Mouse (Mus musculus): Measurements from ENCODE around the gene Itprid2.
"Not testable (repeated sequence)": the region's sequence is repeated elsewhere in the genome, so short reads cannot be mapped to it uniquely, and the experiment has no call there.

Itprid2 gene

GRCm38 (mm10) chr2:79634528-79635400 lies at the start of gene Itprid2:
Itprid2 (plus strand) TSS chr2:79635352.
- DNase-seq (ENCODE audit: low spot score in 2 of 2): peak; percentile 97 to 100

- DNase-seq (ENCODE audit: low spot score in 2 of 2): no peak
Observed at GRCm38 (mm10) chr2:79596177-79596576, 39.0 kb upstream of the Itprid2 start.

- DNase-seq (ENCODE audit: low spot score in 2 of 2): no peak
Observed at GRCm38 (mm10) chr2:79597090-79597489, 38.1 kb upstream of the Itprid2 start.

GRCm38 (mm10) chr2:79601109-79601508 lies 34.0 kb upstream of the Itprid2 start:
- not testable (repeated sequence) for DNase-seq (ENCODE audit: low spot score in 2 of 2)

- DNase-seq (ENCODE audit: low spot score in 2 of 2): no peak
Observed at GRCm38 (mm10) chr2:79601691-79602116, 33.4 kb upstream of the Itprid2 start.

GRCm38 (mm10) chr2:79602306-79602705 lies 32.8 kb upstream of the Itprid2 start:
- DNase-seq (ENCODE audit: low spot score in 2 of 2): no peak

- no peak for DNase-seq (ENCODE audit: low spot score in 2 of 2)
Observed at GRCm38 (mm10) chr2:79603363-79603762, 31.8 kb upstream of the Itprid2 start.

GRCm38 (mm10) chr2:79606033-79606432 lies 29.1 kb upstream of the Itprid2 start:
- no peak for DNase-seq (ENCODE audit: low spot score in 2 of 2)

- no peak for DNase-seq (ENCODE audit: low spot score in 2 of 2)
Observed at GRCm38 (mm10) chr2:79607181-79607580, 28.0 kb upstream of the Itprid2 start.

GRCm38 (mm10) chr2:79608301-79609074 lies 26.7 kb upstream of the Itprid2 start:
- no peak for DNase-seq (ENCODE audit: low spot score in 2 of 2)

GRCm38 (mm10) chr2:79610894-79611293 lies 24.3 kb upstream of the Itprid2 start:
- DNase-seq (ENCODE audit: low spot score in 2 of 2): no peak

GRCm38 (mm10) chr2:79618145-79618544 lies 17.0 kb upstream of the Itprid2 start:
- DNase-seq (ENCODE audit: low spot score in 2 of 2): no peak

GRCm38 (mm10) chr2:79618614-79619568 lies 16.3 kb upstream of the Itprid2 start:
- no peak for DNase-seq (ENCODE audit: low spot score in 2 of 2)

GRCm38 (mm10) chr2:79623256-79623655 lies 11.9 kb upstream of the Itprid2 start:
- no peak for DNase-seq (ENCODE audit: low spot score in 2 of 2)

- no peak for DNase-seq (ENCODE audit: low spot score in 2 of 2)
Observed at GRCm38 (mm10) chr2:79627624-79628023, 7.5 kb upstream of the Itprid2 start.

GRCm38 (mm10) chr2:79630231-79630630 lies 4.9 kb upstream of the Itprid2 start:
- no peak for DNase-seq (ENCODE audit: low spot score in 2 of 2)

- DNase-seq (ENCODE audit: low spot score in 2 of 2): peak; percentile 49 to 69
Observed at GRCm38 (mm10) chr2:79635426-79636291, 507 bp downstream of the Itprid2 start.

- DNase-seq (ENCODE audit: low spot score in 2 of 2): no peak
Observed at GRCm38 (mm10) chr2:79638924-79639323, 3.8 kb downstream of the Itprid2 start.

- peak; percentile 21 to 78 for DNase-seq (ENCODE audit: low spot score in 2 of 2)
Observed at GRCm38 (mm10) chr2:79646237-79646688, 11.1 kb downstream of the Itprid2 start.

- no peak for DNase-seq (ENCODE audit: low spot score in 2 of 2)
Observed at GRCm38 (mm10) chr2:79647094-79647493, 11.9 kb downstream of the Itprid2 start.
